Mouse (Mus musculus) left cerebral cortex, adult 2 months (tissue): ENCODE measurements around the gene Evi5. TPM values are rescaled to one million over a fixed set of nuclear protein-coding genes. Genes with fewer than 3 reads are reported as not detected.
A peak's percentile ranks its signal among the peaks of the same experiment; 100 is the strongest.
"Not testable (repeated sequence)": the region's sequence is repeated elsewhere in the genome, so short reads cannot be mapped to it uniquely, and the experiment has no call there.

Source experiments
- DNase-seq, 2 experiments: peaks; one replicate each; pipeline ENCODE4 v3.0.0; 2021 to 2022; ENCODE audit warnings: low spot score in 2 of 2, mixed read lengths in 1 of 2; ENCODE audit errors: extremely low spot score in 1 of 2
- H3K27ac ChIP-seq: fragments of 200-600 bp; 2 replicates; pipeline ENCODE4 v1.8.1; 2022
- H3K4me3 ChIP-seq: fragments of 200-600 bp; 2 replicates; pipeline ENCODE4 v1.8.1; 2022
- CTCF ChIP-seq: fragments of 200-600 bp; IDR thresholded peaks from 2 replicates; pipeline ENCODE4 v1.8.1; 2022; ENCODE audit warnings: antibody characterized with exemption, mild to moderate bottlenecking, moderate library complexity
- intact Hi-C: fragments of 180-260 bp; cut with DNase I; formaldehyde crosslinking; loops from one replicate; pipeline ENCODE4 v1.15.1; 2025
- total RNA-seq, 2 experiments: library from RNA; stranded (reverse); gene quantifications; 2 replicates each; pipeline ENCODE4 v1.2.3; 2021

Evi5 gene
- total RNA-seq, 2 experiments from 2014 or later: 85.7 to 88.7 TPM

GRCm38 (mm10) chr5:107900206-107901013 is 25.5 kb upstream of the Evi5 start, which contains the start of gene Rpl5:
Gene Rpl5 (plus strand): TSS chr5:107900502.
- intact Hi-C loops: loop anchor here (1.0 to 10.0 kb wide), 2 partner anchors 31 to 364 kb away; partner anchors contain the start of gene Dr1
- peak; percentile 96 for DNase-seq
- H3K4me3 ChIP-seq: peak within 1 kb of the TSS; percentile 81
- peak within 1 kb of the TSS; percentile 88 for H3K27ac ChIP-seq
- TF ChIP-seq CTCF: peak; percentile 82

DNA sequence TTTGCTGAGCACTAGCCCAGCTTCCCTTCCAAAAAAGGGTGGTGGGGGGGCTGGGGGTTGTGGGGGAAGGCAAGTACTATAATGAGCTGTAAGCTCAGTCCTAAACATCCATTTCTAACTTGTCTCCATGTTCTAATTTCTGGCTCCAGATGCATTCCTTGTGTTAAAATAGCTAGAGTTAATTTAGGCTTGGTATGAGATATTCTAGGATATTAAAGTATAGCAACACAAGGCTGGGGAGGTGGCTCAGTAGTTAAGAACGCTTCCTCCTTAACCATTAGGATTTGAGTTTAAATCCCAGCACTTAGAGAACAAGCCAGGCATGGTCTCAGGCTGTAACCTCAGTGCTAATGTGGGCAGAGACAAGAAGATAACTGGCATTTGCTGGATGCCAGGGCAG is 21.4 kb upstream of the Evi5 start:
- no peak for TF ChIP-seq CTCF
- Histone ChIP-seq H3K27ac (peak overlapping the region; percentile 28; the same call in 1 of the 2 replicates), H3K4me3 (no peak overlapping the region)
- intact Hi-C loops: no loop called here
- DNase-seq: no peak

DNA sequence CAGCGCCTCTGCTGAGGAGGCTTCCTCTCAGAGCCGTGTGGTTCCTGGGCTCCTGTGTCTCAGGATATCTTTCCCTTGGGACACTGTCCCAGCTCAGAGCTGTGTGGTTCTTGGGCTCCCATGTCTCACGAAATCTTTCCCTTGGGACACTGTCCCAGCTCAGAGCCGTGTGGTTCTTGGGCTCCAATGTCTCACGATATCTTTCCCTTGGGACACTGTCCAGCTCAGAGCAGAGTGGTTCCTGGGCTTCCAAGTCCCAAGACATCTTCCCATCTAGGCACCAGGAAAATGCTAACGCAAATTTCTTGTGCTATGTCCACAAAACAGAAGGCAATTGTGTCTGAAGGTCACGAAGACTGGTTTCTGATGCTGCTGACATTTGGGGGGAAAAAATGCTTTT is 19.8 kb upstream of the Evi5 start:
- Histone ChIP-seq H3K4me3 (no peak overlapping the region), H3K27ac (no peak overlapping the region)
- TF ChIP-seq CTCF: no peak
- intact Hi-C loops: loop anchor here (2.0 to 5.0 kb wide), 3 partner anchors 20 to 282 kb away; partner anchors contain the start of gene Evi5
- no peak for DNase-seq

DNA sequence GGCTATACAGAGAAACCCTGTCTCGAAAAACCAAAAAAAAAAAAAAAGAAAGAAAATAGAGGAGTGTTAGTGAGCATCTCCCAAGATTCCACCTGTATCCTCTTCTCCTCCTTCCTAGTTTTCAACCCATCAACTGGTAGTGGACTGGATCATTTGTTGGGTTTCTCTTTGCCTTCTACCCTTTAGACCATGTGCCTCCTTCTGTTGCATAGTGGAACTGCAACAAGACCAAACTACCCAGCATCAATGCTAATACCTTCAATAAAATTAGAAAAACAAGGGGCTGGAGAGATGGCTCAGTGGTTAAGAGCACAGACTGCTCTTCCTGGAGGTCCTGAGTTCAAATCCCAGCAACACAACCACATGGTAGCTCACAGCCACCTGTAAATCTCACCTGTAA is 16.6 kb upstream of the Evi5 start:
- not testable (repeated sequence) for H3K4me3 ChIP-seq, H3K27ac ChIP-seq, DNase-seq
- peak; percentile 57 for TF ChIP-seq CTCF
- intact Hi-C loops: loop anchor here (5.0 kb wide), 2 partner anchors 94 to 279 kb away; no protein-coding TSS in a partner anchor

- TF ChIP-seq CTCF: no peak
- no peak for DNase-seq
- Histone ChIP-seq H3K27ac (no peak overlapping the region), H3K4me3 (no peak overlapping the region)
- intact Hi-C loops: loop anchor here (5.0 kb wide), 2 partner anchors 93 to 278 kb away; no protein-coding TSS in a partner anchor
Observed at GRCm38 (mm10) chr5:107889994-107890888, 15.3 kb upstream of the Evi5 start.

DNA sequence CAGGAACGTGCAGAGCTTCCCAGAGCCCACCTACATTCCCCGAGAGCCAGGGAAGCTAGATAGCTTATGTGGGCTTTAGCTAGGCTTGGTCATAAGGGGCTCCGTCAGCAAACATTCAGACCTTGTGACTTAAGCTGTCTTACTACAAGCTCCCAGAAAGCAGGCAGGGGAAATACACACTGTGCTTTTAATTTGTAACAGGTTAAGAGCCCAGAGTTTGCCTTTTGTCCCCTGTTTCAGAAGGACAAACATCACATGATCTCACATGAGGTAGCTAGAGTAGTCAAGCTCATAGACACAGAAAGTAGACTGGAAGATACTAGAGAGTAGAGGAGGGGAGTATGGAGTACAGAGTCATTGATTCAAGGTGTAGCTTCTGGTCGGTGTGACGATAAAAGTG is 5.8 kb upstream of the Evi5 start:
- no peak overlapping the region for H3K4me3 ChIP-seq
- intact Hi-C loops: no loop called here
- H3K27ac ChIP-seq: no peak overlapping the region
- no peak for TF ChIP-seq CTCF
- DNase-seq: no peak

- no peak; the same call in 1 of the 2 replicates for TF ChIP-seq CTCF
- intact Hi-C loops: no loop called here
- no peak overlapping the region for H3K27ac ChIP-seq
- H3K4me3 ChIP-seq: no peak overlapping the region
- DNase-seq: no peak
Observed at GRCm38 (mm10) chr5:107877053-107877452, 2.1 kb upstream of the Evi5 start.

DNA sequence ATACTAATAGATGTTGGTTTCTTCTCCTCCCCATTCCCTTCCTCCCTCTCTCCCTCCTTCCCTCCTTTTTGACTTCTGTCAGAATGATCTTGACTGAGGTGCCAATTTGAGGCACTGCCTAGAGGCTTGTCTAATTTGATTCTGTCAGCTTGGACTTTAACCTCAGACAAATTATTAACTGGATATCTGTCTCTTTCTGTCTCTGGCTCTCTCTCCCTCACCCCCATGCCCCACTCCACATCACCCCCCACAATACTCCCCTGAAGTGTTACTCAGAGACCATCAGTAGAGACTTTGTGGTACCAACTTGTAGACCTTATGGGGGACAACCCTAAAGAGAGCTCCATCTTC is 329 bp upstream of the Evi5 start:
- no peak overlapping the region for H3K4me3 ChIP-seq
- TF ChIP-seq CTCF: no peak
- DNase-seq: no peak

GRCm38 (mm10) chr5:107873886-107874302 is 1.0 kb downstream of the Evi5 start:
- intact Hi-C loops: loop anchor here (2.0 kb wide), 1 partner anchor 21 kb away; no protein-coding TSS in a partner anchor
- DNase-seq: peak in 1 of 2 experiments; percentile 18

More for the DNA sequence above, 329 bp upstream of the Evi5 start:
- no peak overlapping the region for H3K27ac ChIP-seq
- intact Hi-C loops: loop anchor here (2.0 kb wide), 1 partner anchor 20 kb away; no protein-coding TSS in a partner anchor

DNA sequence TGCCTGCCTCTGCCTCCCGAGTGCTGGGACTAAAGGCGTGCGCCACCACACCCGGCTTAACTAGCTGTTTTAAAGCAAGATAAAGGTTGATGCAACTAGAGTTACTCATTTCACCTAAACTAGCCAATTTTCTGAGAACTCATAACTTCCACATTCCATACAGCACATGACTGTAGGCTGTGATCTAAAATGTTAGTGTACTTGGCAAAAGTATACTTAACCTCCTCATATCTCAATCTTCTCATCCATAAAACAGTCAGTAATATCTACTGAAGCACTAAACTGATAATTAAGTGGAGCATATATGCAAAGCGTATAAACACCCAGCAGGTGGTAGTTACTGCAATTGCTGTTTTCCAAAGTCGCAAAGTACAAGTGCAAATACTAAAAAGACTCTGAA is 1.6 kb downstream of the Evi5 start:
- TF ChIP-seq CTCF: no peak
- intact Hi-C loops: no loop called here
- Histone ChIP-seq H3K27ac (no peak overlapping the region), H3K4me3 (peak overlapping the region; percentile 43)
- DNase-seq: no peak

More at GRCm38 (mm10) chr5:107873886-107874302, 1.0 kb downstream of the Evi5 start:
- H3K4me3 ChIP-seq: peak overlapping the region; percentile 43
- TF ChIP-seq CTCF: no peak
- peak overlapping the region; percentile 69 for H3K27ac ChIP-seq

GRCm38 (mm10) chr5:107869701-107870100 is 5.2 kb downstream of the Evi5 start:
- intact Hi-C loops: loop anchor here (1.0 to 5.0 kb wide), 2 partner anchors 31 to 67 kb away; partner anchors contain the start of gene Rpl5
- Histone ChIP-seq H3K27ac (no peak overlapping the region), H3K4me3 (peak overlapping the region; percentile 64)
- no peak for DNase-seq
- TF ChIP-seq CTCF: no peak
